Comparison of ENCODE assay signal across 23 mouse cellular contexts in the genomic region with DNA sequence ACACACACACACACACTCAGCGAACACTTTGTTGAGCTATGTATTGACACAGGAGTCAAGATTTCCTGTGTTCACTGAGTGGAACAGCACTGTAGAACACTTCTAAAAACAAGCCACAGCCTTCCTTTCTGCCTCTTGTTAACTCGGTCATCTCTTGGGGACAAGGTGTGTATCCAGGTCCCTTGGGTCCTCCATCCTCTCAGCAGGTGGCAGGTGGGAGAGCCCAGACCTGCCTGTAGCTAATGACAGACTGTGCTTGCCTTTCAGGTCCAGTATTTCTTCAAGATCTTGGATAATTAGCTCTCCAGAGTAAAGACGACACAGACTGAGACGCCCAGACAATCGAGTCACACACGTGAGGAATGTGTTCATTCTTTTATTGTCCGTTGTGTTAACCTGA. TPM values are rescaled to one million over a fixed set of nuclear protein-coding genes. Genes with fewer than 3 reads are reported as not detected.
A peak's percentile ranks its signal among the peaks of the same experiment; 100 is the strongest.
DNase-seq lines count a peak whose midpoint lies in the region; ATAC-seq and TF ChIP-seq lines count a peak whose summit lies in the region.
"Had no signal": no experiment of that assay in that cellular context is flagged by ENCODE, and none has a peak within 500 bp of the region (broad histone marks: within the 10 kb centered on the region; RNA-seq: fewer than 3 reads in every experiment).

No protein-coding gene starts in this region.

- intact Hi-C loops in left cerebral cortex, postnatal 36 days (cut with DNase I), result loop anchor here (5.0 kb wide), 1 partner anchor 69 kb away; no protein-coding TSS in a partner anchor
- intact Hi-C loops in left cerebral cortex, adult 2 months (cut with DNase I), result loop anchor here (5.0 kb wide), 1 partner anchor 119 kb away; no protein-coding TSS in a partner anchor

- ATAC-seq in embryonic facial prominence, embryonic 14.5 days (ENCODE audit: low read depth), result peak; percentile 88
- peak; percentile 14; the same call in 1 of the 2 replicates for ATAC-seq in stomach, postnatal 0 days (ENCODE audit: low FRiP score, low TSS enrichment)
- ATAC-seq: CD4-positive, CD25-positive, alpha-beta regulatory T cell, adult 4 months; forebrain, embryonic 14.5 days had no signal

- WGBS in embryonic facial prominence, embryonic 14.5 days, result 88% methylated on average over 7 of the region's 7 CpGs
- 90% methylated on average over 7 of the region's 7 CpGs for whole genome bisulfite sequencing in embryonic facial prominence, embryonic 10.5 days
- 57% methylated on average over 7 of the region's 7 CpGs for WGBS in kidney, adult 2 months
- WGBS in stomach, postnatal 0 days, result 76% methylated on average over 7 of the region's 7 CpGs

- no peak overlapping the region for H3K27ac ChIP-seq in embryonic facial prominence, embryonic 14.5 days (replicated peaks; ENCODE audit: low read depth, low read length)
- H3K27ac ChIP-seq in embryonic facial prominence, embryonic 10.5 days (replicated peaks), result no peak overlapping the region
- peak overlapping the region; percentile 42; the same call in 1 of the 2 replicates for H3K27ac ChIP-seq in kidney, adult 2 months (ENCODE audit: insufficient read depth, low read depth, low read length)
- H3K27ac ChIP-seq in left cerebral cortex, adult 2 months, result no peak overlapping the region
- H3K27ac ChIP-seq in stomach, postnatal 0 days (replicated peaks), result no peak overlapping the region
- H3K27ac ChIP-seq: embryonic facial prominence, embryonic 12.5 days; heart, adult 2 months; heart, embryonic 15.5 days; hindbrain, embryonic 14.5 days had no signal

- no peaks in the 10 kb centered on the region for H3K9me3 ChIP-seq in embryonic facial prominence, embryonic 14.5 days (ENCODE audit: control insufficient read depth, low read length)
- no peaks in the 10 kb centered on the region for H3K9me3 ChIP-seq in embryonic facial prominence, embryonic 10.5 days
- no peaks in the 10 kb centered on the region for H3K9me3 ChIP-seq in stomach, postnatal 0 days (ENCODE audit: control insufficient read depth, low read length)
- H3K9me3 ChIP-seq: embryonic facial prominence, embryonic 12.5 days; G1E; heart, embryonic 15.5 days had no signal

- H3K27me3 ChIP-seq in embryonic facial prominence, embryonic 14.5 days (replicated peaks; ENCODE audit: control insufficient read depth, insufficient read depth, low read length), result no peaks in the 10 kb centered on the region
- H3K27me3 ChIP-seq in embryonic facial prominence, embryonic 10.5 days (replicated peaks; ENCODE audit: low read depth, poor library complexity, severe bottlenecking), result no peaks in the 10 kb centered on the region
- no peaks in the 10 kb centered on the region for H3K27me3 ChIP-seq in kidney, adult 2 months (replicated peaks; ENCODE audit: control insufficient read depth, insufficient read depth, low read length)
- H3K27me3 ChIP-seq in stomach, postnatal 0 days (ENCODE audit: control insufficient read depth, insufficient read depth, low read length), result no peaks in the 10 kb centered on the region
- H3K27me3 ChIP-seq: embryonic facial prominence, embryonic 12.5 days; heart, embryonic 15.5 days had no signal

- no peak overlapping the region for H3K9ac ChIP-seq in embryonic facial prominence, embryonic 14.5 days (ENCODE audit: low read depth, low read length)
- H3K9ac ChIP-seq in stomach, postnatal 0 days (ENCODE audit: low read length), result no peak overlapping the region
- H3K9ac ChIP-seq: embryonic facial prominence, embryonic 12.5 days; heart, embryonic 15.5 days; hindbrain, embryonic 14.5 days had no signal

- no peak for TF ChIP-seq POLR2A in kidney, adult 2 months (IDR thresholded peaks at IDR 0.05; ENCODE audit: low read depth, low read length)

- DNase-seq in embryonic facial prominence, embryonic 14.5 days (ENCODE audit: low spot score), result peak; percentile 45
- no peak for DNase-seq in embryonic facial prominence, embryonic 10.5 days (ENCODE audit: low spot score)
- no peak for DNase-seq in kidney, adult 2 months
- DNase-seq in kidney, adult 8-10 months, result no peak
- peak; percentile 9 to 16 for DNase-seq in left cerebral cortex, postnatal 36 days (ENCODE audit: low spot score in 2 of 2)
- no peak for DNase-seq in left cerebral cortex, adult 2 months (ENCODE audit: extremely low spot score in 1 of 2, low spot score in 2 of 2)
- DNase-seq in stomach, postnatal 0 days (ENCODE audit: low spot score), result no peak
- no peak for DNase-seq in adrenal gland, adult 2 months
- DNase-seq: adrenal gland, postnatal 10 days; B cell, adult 2 months; cerebellum, adult 2 months; cerebellum, postnatal 10 days; embryo, embryonic 11 days; gastrocnemius, postnatal 14 days; heart, adult 2 months; heart, postnatal 14 days had no signal

- no peaks in the 10 kb centered on the region for H3K4me1 ChIP-seq in embryonic facial prominence, embryonic 14.5 days (ENCODE audit: control insufficient read depth, insufficient read depth, low read length)
- no peaks in the 10 kb centered on the region for H3K4me1 ChIP-seq in embryonic facial prominence, embryonic 10.5 days
- peaks cover 23% of the 10 kb centered on the region; the same call in 1 of the 2 replicates for H3K4me1 ChIP-seq in kidney, adult 2 months (ENCODE audit: control insufficient read depth, insufficient read depth, low read length)
- no peaks in the 10 kb centered on the region for H3K4me1 ChIP-seq in stomach, postnatal 0 days (replicated peaks; ENCODE audit: control insufficient read depth, insufficient read depth)
- H3K4me1 ChIP-seq: embryonic facial prominence, embryonic 12.5 days had no signal

- no peak overlapping the region for H3K4me2 ChIP-seq in embryonic facial prominence, embryonic 14.5 days (ENCODE audit: low read depth, low read length)
- H3K4me2 ChIP-seq in stomach, postnatal 0 days (replicated peaks; ENCODE audit: low read depth), result no peak overlapping the region
- H3K4me2 ChIP-seq: embryonic facial prominence, embryonic 12.5 days; heart, embryonic 11.5 days; heart, embryonic 15.5 days; hindbrain, embryonic 14.5 days had no signal

- no peak for TF ChIP-seq CTCF in kidney, adult 2 months (conservative IDR thresholded peaks at IDR 0.05; ENCODE audit: insufficient read depth, insufficient read length, low read depth, low read length)
- no peak for TF ChIP-seq CTCF in left cerebral cortex, adult 2 months (IDR thresholded peaks at IDR 0.05)
- no peak for TF ChIP-seq CTCF in stomach, postnatal 0 days (IDR thresholded peaks at IDR 0.05; ENCODE audit: low read depth)

- peaks cover 27% of the 10 kb centered on the region for H3K36me3 ChIP-seq in embryonic facial prominence, embryonic 14.5 days (ENCODE audit: control insufficient read depth, insufficient read depth, low read length)
- peaks cover 39% of the 10 kb centered on the region for H3K36me3 ChIP-seq in embryonic facial prominence, embryonic 10.5 days (replicated peaks)
- peaks cover 27% of the 10 kb centered on the region for H3K36me3 ChIP-seq in kidney, adult 2 months (ENCODE audit: control insufficient read depth, insufficient read depth, low read length)
- H3K36me3 ChIP-seq in stomach, postnatal 0 days (ENCODE audit: control insufficient read depth, insufficient read depth, low read length), result peaks cover 20% of the 10 kb centered on the region; the same call in 1 of the 2 replicates

- no peak for TF ChIP-seq EP300 in stomach, postnatal 0 days (optimal IDR thresholded peaks at IDR 0.05)

- no peak overlapping the region for H3K4me3 ChIP-seq in embryonic facial prominence, embryonic 14.5 days (ENCODE audit: low read depth, low read length)
- H3K4me3 ChIP-seq in embryonic facial prominence, embryonic 10.5 days, result no peak overlapping the region
- H3K4me3 ChIP-seq in kidney, adult 2 months (ENCODE audit: insufficient read depth, low read depth, low read length), result no peak overlapping the region
- H3K4me3 ChIP-seq in left cerebral cortex, adult 2 months, result no peak overlapping the region
- H3K4me3 ChIP-seq in stomach, postnatal 0 days (ENCODE audit: low read depth, low read length), result no peak overlapping the region
- H3K4me3 ChIP-seq: embryonic facial prominence, embryonic 12.5 days; heart, adult 2 months; heart, embryonic 15.5 days had no signal

RNA-seq across cellular contexts. Expression of gene Atp1b1, which starts 21.4 kb away (rescaled TPM):
- polyA plus RNA-seq in embryonic facial prominence, embryonic 14.5 days (2014; fragmentation: Nextera tagmentation; extraction: Ambion mirVana), result 37.0 and 44.0 TPM in 2 replicates
- polyA plus RNA-seq in embryonic facial prominence, embryonic 10.5 days (2016; fragmentation: Nextera tagmentation; extraction: Ambion mirVana), result 6.9 and 7.4 TPM in 2 replicates
- polyA plus RNA-seq in kidney, adult 2 months (2012; rRNA removed), result 945 and 1,094 TPM in 2 replicates
- total RNA-seq in left cerebral cortex, postnatal 36 days (2021), result 1,000 to 10,000 TPM; 1,659 to 1,749 TPM
- total RNA-seq in left cerebral cortex, adult 2 months (2021), result 1,000 to 10,000 TPM; 1,624 to 1,674 TPM
- 213 and 222 TPM in 2 replicates for polyA plus RNA-seq in stomach, postnatal 0 days (2015; fragmentation: Nextera tagmentation; extraction: Ambion mirVana)
- 10 to 100 TPM; 64.2 to 90.6 TPM for total RNA-seq in adrenal gland, adult 2 months (2021)
- polyA plus RNA-seq in adrenal gland, adult 2 months (2012; rRNA removed), result 17.0 and 19.2 TPM in 2 replicates
- polyA plus RNA-seq: G1E had no signal

Comparison
In these comparisons a context has a peak if more than half of its experiments do, and no peak if none do; other contexts are left out.
1. DNase-seq: peak in embryonic facial prominence, embryonic 14.5 days (single experiment) and left cerebral cortex, postnatal 36 days (2 of 2); none in embryonic facial prominence, embryonic 10.5 days (single experiment), kidney, adult 2 months (single experiment), kidney, adult 8-10 months (0 of 2), left cerebral cortex, adult 2 months (0 of 2), stomach, postnatal 0 days (single experiment) and adrenal gland, adult 2 months (single experiment).